Mouse (Mus musculus) stomach, embryonic 14.5 days (tissue): ENCODE measurements at regions not wholly inside any gene's neighbourhood (a gene's known extent, or its start where the extent isn't known, plus 50 kb on each side); places are given as distances from the start of the nearest gene placed in this dataset.

Experiments used
- ATAC-seq: fragments of 200-750 bp; cut with Nextera tagmentation; 2 replicates; pipeline ENCODE4 v1.8.0; 2017; ENCODE audit warnings: low read depth, moderate TSS enrichment; ENCODE audit not compliant: insufficient number of reproducible peaks, insufficient read depth, low FRiP score
- H3K27ac ChIP-seq: fragments of 300-500 bp; sonication (generic); 2 replicates; pipeline ENCODE4 v1.5.1; 2014; ENCODE audit warnings: mild to moderate bottlenecking, low read length, moderate library complexity, mixed read lengths
- H3K27me3 ChIP-seq: fragments of 300-500 bp; sonication (generic); 2 replicates; pipeline ENCODE4 v1.6.1; 2014; ENCODE audit warnings: low read length, control low read depth, mixed read lengths; ENCODE audit not compliant: control insufficient read depth, insufficient read depth
- H3K36me3 ChIP-seq: fragments of 300-500 bp; sonication (generic); 2 replicates; pipeline ENCODE4 v1.6.1; 2014; ENCODE audit warnings: mild to moderate bottlenecking, control low read depth, low read length, moderate library complexity, mixed read lengths; ENCODE audit not compliant: control insufficient read depth, insufficient read depth
- H3K4me1 ChIP-seq: fragments of 300-500 bp; sonication (generic); 2 replicates; pipeline ENCODE4 v1.6.1; 2014; ENCODE audit warnings: low read length, control low read depth, mixed read lengths; ENCODE audit not compliant: control insufficient read depth, insufficient read depth
- H3K4me2 ChIP-seq: fragments of 300-500 bp; sonication (generic); replicated peaks from 2 replicates; pipeline ENCODE4 v1.6.1; 2014; ENCODE audit warnings: low read depth, low read length, control low read depth
- H3K4me3 ChIP-seq: fragments of 300-500 bp; sonication (generic); 2 replicates; pipeline ENCODE4 v1.5.1; 2014; ENCODE audit warnings: low read depth, low read length, control low read depth
- H3K9ac ChIP-seq: fragments of 300-500 bp; sonication (generic); replicated peaks from 2 replicates; pipeline ENCODE4 v1.6.1; 2014; ENCODE audit warnings: low read depth, mild to moderate bottlenecking, control low read depth, low read length, moderate library complexity, mixed read lengths
- H3K9me3 ChIP-seq: fragments of 300-500 bp; sonication (generic); 2 replicates; pipeline ENCODE4 v1.6.1; 2016; ENCODE audit warnings: low read depth, low read length, control low read depth; ENCODE audit not compliant: control insufficient read depth
- WGBS: fragments of 180-500 bp; shearing (Covaris S2); extraction: QIAGEN DNeasy Blood & Tissue Kit; methylation state at CpG from one replicate; pipeline ENCODE4 v1.1.7; 2014; 5-methylcytosine and 5-hydroxymethylcytosine counted together

DNA sequence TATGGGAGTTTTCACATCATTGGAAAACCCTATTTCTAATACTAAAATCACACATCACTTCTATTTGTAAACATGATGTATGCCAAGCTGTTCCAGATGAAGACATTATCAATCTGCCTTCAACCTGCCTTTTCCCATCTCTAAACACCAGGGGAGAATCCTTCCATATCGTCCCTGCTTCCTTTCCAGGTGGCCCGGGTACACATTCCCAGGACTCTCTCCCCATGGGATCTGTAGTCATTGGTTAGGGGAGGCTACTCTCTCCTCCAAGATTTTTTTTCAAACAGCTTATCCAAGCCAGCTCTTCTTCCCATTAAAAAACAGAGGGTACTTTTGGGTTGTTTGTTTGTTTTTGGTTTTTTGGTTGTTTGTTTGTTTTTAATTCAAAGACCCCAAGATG, 650.7 kb downstream of the Tlr4 start:
- no peaks in the 10 kb centered on the region for H3K4me1 ChIP-seq
- no peaks in the 10 kb centered on the region for H3K9me3 ChIP-seq
- H3K36me3 ChIP-seq: no peaks in the 10 kb centered on the region
- no peak overlapping the region for H3K9ac ChIP-seq
- no peak overlapping the region for H3K4me2 ChIP-seq
- H3K27me3 ChIP-seq: no peaks in the 10 kb centered on the region
- H3K27ac ChIP-seq: no peak overlapping the region
- 34% methylated on average over 2 of the region's 2 CpGs for WGBS
- H3K4me3 ChIP-seq: no peak overlapping the region
- no peak for ATAC-seq

DNA sequence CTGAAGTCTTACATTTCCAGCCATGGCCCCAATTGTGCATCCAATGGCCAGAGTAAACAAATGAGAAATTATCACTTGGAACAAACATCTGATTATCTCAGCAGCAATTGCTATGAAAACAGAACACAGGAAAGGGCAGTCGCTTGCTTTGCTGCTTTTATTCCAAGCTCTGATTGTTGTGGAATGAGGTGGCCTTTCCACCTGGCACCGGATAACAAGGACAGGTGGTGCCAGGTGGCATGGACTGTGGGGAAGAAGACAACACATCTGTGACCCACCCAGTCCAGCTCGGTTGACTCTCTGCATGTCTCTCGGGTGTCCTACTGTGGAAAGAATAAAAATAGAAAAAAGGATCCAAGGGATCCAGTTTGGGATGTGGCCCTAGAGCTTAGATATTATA, 694.9 kb downstream of the Tlr4 start:
- Histone ChIP-seq H3K36me3 (no peaks in the 10 kb centered on the region), H3K9ac (no peak overlapping the region), H3K4me1 (no peaks in the 10 kb centered on the region), H3K27me3 (no peaks in the 10 kb centered on the region), H3K4me3 (no peak overlapping the region), H3K27ac (no peak overlapping the region), H3K4me2 (no peak overlapping the region), H3K9me3 (no peaks in the 10 kb centered on the region)
- 75% methylated on average over 4 of the region's 4 CpGs for whole genome bisulfite sequencing
- no peak for ATAC-seq

DNA sequence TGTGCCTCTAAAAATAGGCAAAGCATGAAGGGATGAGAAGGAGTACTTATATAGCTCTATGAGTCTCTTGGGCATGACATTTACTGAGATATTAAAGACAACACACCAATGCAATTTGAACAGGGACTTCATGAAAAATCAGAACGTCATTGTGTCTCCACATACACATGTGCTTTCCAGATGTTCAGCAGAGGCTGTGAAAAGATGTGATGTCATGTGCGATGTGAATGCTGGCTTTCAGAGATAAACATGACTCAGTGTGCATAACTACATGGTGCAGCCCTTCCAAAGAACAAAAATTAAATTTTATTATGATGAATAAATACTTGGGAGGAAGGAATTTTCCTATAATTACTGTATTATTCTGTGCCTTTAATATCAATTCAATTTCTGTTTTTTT, 695.8 kb downstream of the Tlr4 start:
- H3K36me3 ChIP-seq: no peaks in the 10 kb centered on the region
- no peak for ATAC-seq
- 67% methylated on average over 2 of the region's 2 CpGs for WGBS
- no peak overlapping the region for H3K9ac ChIP-seq
- H3K4me3 ChIP-seq: no peak overlapping the region
- no peak overlapping the region for H3K27ac ChIP-seq
- no peaks in the 10 kb centered on the region for H3K4me1 ChIP-seq
- no peaks in the 10 kb centered on the region for H3K9me3 ChIP-seq
- no peaks in the 10 kb centered on the region for H3K27me3 ChIP-seq
- no peak overlapping the region for H3K4me2 ChIP-seq

DNA sequence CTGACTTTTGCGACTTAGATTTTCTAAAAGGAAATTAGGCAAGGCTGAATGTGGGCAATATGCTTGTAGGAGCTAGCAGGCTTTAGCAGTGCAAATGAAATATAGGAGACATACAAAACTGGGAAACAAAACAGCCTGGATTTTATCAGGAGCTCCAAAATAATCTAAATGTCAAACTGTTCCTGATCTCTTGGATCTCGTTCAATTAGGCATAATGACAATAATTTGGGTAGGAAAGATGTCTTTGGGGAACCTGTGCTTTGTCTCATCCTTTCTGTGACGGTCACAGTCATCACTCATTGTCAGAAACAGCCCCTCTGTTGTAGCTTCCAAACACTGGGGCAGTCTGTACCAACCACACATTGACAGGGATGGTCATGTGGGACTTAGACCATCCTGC, 702.2 kb downstream of the Tlr4 start:
- Histone ChIP-seq H3K4me1 (no peaks in the 10 kb centered on the region), H3K27ac (no peak overlapping the region), H3K4me3 (no peak overlapping the region), H3K27me3 (no peaks in the 10 kb centered on the region), H3K4me2 (no peak overlapping the region), H3K9me3 (no peaks in the 10 kb centered on the region), H3K36me3 (no peaks in the 10 kb centered on the region), H3K9ac (no peak overlapping the region)
- no peak for ATAC-seq
- 55% methylated on average over 3 of the region's 3 CpGs for WGBS

DNA sequence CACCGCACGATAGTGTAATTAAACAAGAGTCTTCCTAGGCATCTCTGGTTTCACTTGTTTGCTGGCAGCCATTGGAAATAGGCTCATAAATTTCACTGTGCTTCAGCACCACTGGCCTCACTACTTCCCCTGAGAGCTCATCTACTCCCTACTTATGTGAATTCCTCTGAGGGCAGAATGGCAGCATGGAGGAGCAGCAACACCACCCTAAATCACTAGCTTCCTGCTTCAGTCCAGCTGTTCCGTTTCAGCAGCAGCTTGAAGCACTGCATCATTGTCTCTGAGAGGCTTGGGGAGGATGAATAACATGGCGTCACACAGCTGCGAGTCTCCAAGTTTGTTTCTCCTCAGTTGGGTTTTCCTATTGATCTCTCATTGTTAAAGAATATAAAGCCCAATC, 712.1 kb downstream of the Tlr4 start:
- no peak overlapping the region for H3K4me3 ChIP-seq
- no peak overlapping the region for H3K9ac ChIP-seq
- no peaks in the 10 kb centered on the region for H3K36me3 ChIP-seq
- H3K9me3 ChIP-seq: no peaks in the 10 kb centered on the region
- no peaks in the 10 kb centered on the region for H3K27me3 ChIP-seq
- H3K4me2 ChIP-seq: no peak overlapping the region
- no peaks in the 10 kb centered on the region for H3K4me1 ChIP-seq
- 62% methylated on average over 5 of the region's 5 CpGs for WGBS
- no peak for ATAC-seq
- no peak overlapping the region for H3K27ac ChIP-seq

DNA sequence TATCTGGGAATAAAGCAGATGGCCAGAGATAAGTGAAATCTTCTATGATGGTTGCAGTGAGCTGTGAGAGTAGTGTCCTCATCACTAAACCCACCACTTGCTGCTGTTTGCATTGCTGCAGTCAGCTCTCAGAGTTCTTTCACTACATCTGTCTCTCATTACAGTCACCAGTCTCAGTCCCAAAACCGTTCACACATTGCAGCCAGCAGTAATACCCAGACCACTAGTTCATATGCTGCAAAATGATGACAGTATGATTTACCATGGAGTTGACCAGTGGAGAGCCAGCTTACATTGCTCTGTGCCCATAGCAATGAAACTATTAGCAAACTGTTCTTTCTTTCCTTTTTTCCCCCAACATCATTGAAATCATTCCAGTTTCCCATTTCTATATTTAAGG, 718.6 kb downstream of the Tlr4 start:
- Histone ChIP-seq H3K4me3 (no peak overlapping the region), H3K9ac (no peak overlapping the region), H3K9me3 (no peaks in the 10 kb centered on the region), H3K27me3 (no peaks in the 10 kb centered on the region), H3K4me2 (no peak overlapping the region), H3K27ac (no peak overlapping the region), H3K36me3 (no peaks in the 10 kb centered on the region), H3K4me1 (no peaks in the 10 kb centered on the region)
- ATAC-seq: no peak
- WGBS: 68% methylated on average over 1 of the region's 1 CpGs

DNA sequence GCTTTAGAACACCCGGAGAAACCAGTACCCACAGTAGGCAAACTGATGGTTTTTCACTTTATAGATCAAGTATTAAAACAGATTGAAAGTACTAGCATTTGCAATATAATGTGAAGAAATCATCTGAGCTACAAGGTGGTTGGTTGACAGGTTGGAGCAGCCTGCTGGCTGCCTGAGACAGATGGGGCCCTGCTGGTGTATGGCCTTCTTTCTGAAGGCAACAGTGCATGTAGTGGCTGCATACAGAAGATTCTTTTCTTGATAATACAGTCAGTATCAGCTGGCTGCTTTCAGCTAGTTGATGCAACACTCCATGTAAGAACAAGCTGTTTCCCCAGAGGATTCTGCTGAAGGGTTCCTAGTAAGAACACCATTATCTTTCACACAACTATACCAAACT, 720.6 kb downstream of the Tlr4 start:
- Histone ChIP-seq H3K4me1 (no peaks in the 10 kb centered on the region), H3K27ac (no peak overlapping the region), H3K4me2 (no peak overlapping the region), H3K4me3 (no peak overlapping the region), H3K36me3 (no peaks in the 10 kb centered on the region), H3K27me3 (no peaks in the 10 kb centered on the region), H3K9ac (no peak overlapping the region), H3K9me3 (no peaks in the 10 kb centered on the region)
- 97% methylated on average over 1 of the region's 1 CpGs for WGBS
- ATAC-seq: no peak

DNA sequence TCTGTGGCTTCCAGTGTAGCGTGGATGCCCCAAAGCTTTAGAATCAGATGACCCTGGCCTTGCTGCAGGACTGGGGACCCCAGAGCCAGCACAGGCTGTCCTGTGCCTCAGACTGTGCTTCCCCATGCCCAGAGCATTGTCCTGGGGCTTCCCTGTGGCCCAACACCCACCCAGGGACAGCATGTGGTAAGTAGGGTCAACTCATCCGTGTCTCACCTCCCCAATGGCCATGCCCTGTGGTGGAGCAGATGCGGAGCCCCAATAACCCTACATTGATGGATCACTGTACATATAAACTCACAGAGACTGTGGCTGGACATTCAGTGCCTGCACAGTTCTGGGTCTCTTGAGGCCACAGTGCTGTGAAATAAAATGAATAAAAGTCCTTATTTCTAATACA, 726.1 kb downstream of the Tlr4 start:
- H3K27ac ChIP-seq: no peak overlapping the region
- H3K4me3 ChIP-seq: no peak overlapping the region
- H3K4me2 ChIP-seq: no peak overlapping the region
- no peaks in the 10 kb centered on the region for H3K4me1 ChIP-seq
- 70% methylated on average over 3 of the region's 3 CpGs for WGBS
- ATAC-seq: 0 out of 2 replicates have a peak, but pooled peaks have one; percentile 23
- no peak overlapping the region for H3K9ac ChIP-seq
- H3K36me3 ChIP-seq: no peaks in the 10 kb centered on the region
- H3K9me3 ChIP-seq: no peaks in the 10 kb centered on the region
- no peaks in the 10 kb centered on the region for H3K27me3 ChIP-seq

DNA sequence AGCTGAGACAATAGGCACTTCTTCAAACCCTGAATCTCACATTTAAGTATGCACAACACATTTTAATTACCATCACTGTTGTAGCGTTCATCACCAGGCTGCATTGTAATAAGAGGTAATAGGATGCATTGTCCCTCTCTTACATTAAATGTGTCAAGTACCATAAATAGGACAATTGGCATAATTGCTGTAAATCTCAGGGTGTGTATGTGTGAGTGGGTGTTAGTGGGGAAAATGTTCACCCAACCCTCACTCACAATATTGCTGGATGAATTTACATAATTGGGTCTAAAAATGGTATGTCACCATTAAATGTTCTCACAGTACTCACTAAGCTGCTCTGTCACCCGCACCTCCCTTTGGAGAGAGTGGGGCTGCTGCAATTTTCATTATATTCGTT, 747.4 kb downstream of the Tlr4 start:
- H3K9ac ChIP-seq: no peak overlapping the region
- no peak overlapping the region for H3K27ac ChIP-seq
- 84% methylated on average over 3 of the region's 3 CpGs for WGBS
- H3K9me3 ChIP-seq: no peaks in the 10 kb centered on the region
- H3K4me3 ChIP-seq: no peak overlapping the region
- H3K27me3 ChIP-seq: no peaks in the 10 kb centered on the region
- no peaks in the 10 kb centered on the region for H3K4me1 ChIP-seq
- no peak for ATAC-seq
- no peak overlapping the region for H3K4me2 ChIP-seq
- H3K36me3 ChIP-seq: no peaks in the 10 kb centered on the region
